Mouse (Mus musculus): ENCODE results near the gene Il12rb1. TPM values are rescaled to one million over a fixed set of nuclear protein-coding genes. Genes with fewer than 3 reads are reported as not detected.

The Il12rb1 gene
- polyA plus RNA-seq, 1 experiment from 2014 or later = 0.23 TPM

- no peaks in the 10 kb centered on the region for H3K36me3 ChIP-seq (ENCODE audit: control insufficient read depth, insufficient read depth, low read length)
- H3K27me3 ChIP-seq (ENCODE audit: control insufficient read depth, insufficient read depth, low read length) = peaks cover 29% of the 10 kb centered on the region
- no peak overlapping the region for H3K4me3 ChIP-seq (replicated peaks; ENCODE audit: low read length)
- H3K9me3 ChIP-seq (replicated peaks; ENCODE audit: control insufficient read depth, low read length) = no peaks in the 10 kb centered on the region
- peaks cover 18% of the 10 kb centered on the region for H3K4me1 ChIP-seq (ENCODE audit: control insufficient read depth, insufficient read depth, low read length)
- ATAC-seq (ENCODE audit: insufficient read depth, low FRiP score) = no peak
- H3K27ac ChIP-seq (ENCODE audit: low read length) = no peak overlapping the region
- H3K4me2 ChIP-seq (ENCODE audit: low read depth, low read length) = no peak overlapping the region
- no peak overlapping the region for H3K9ac ChIP-seq (ENCODE audit: low read length)
- WGBS = 56% methylated on average over 11 of the region's 11 CpGs
These were observed 5.3 kb upstream of the Il12rb1 start for GRCm38 (mm10) chr8:70802786-70803510.

GRCm38 (mm10) chr8:70803761-70804480 lies 4.3 kb upstream of the Il12rb1 start:
- ATAC-seq (ENCODE audit: insufficient read depth, low FRiP score) = 0 out of 2 replicates have a peak, but pooled peaks have one; percentile 6

GRCm38 (mm10) chr8:70804481-70805206 lies 3.6 kb upstream of the Il12rb1 start, which contains the start of gene Mast3:
TSS of gene Mast3 (minus strand) at chr8:70805054.
- Histone ChIP-seq H3K9ac (ENCODE audit: low read length) (peak within 1 kb of the TSS; percentile 66), H3K27ac (ENCODE audit: low read length) (no peak within 1 kb of the TSS; the same call in 1 of the 2 replicates), H3K27me3 (ENCODE audit: control insufficient read depth, insufficient read depth, low read length) (peaks cover 16% of the 10 kb centered on the region), H3K36me3 (ENCODE audit: control insufficient read depth, insufficient read depth, low read length) (no peaks in the 10 kb centered on the region), H3K4me3 (replicated peaks; ENCODE audit: low read length) (peak within 1 kb of the TSS; percentile 63), H3K4me2 (ENCODE audit: low read depth, low read length) (peak within 1 kb of the TSS; percentile 96), H3K9me3 (replicated peaks; ENCODE audit: control insufficient read depth, low read length) (no peaks in the 10 kb centered on the region), H3K4me1 (ENCODE audit: control insufficient read depth, insufficient read depth, low read length) (peaks cover 10% of the 10 kb centered on the region; the same call in 1 of the 2 replicates)
- WGBS = 1% methylated on average over 45 of the region's 45 CpGs
- peak; percentile 91 for ATAC-seq (ENCODE audit: insufficient read depth, low FRiP score)

More at GRCm38 (mm10) chr8:70803761-70804480, 4.3 kb upstream of the Il12rb1 start:
- 2% methylated on average over 47 of the region's 47 CpGs for WGBS
- no peaks in the 10 kb centered on the region for H3K9me3 ChIP-seq (replicated peaks; ENCODE audit: control insufficient read depth, low read length)
- peaks cover 22% of the 10 kb centered on the region for H3K27me3 ChIP-seq (ENCODE audit: control insufficient read depth, insufficient read depth, low read length)
- peak overlapping the region; percentile 96 for H3K4me2 ChIP-seq (ENCODE audit: low read depth, low read length)
- H3K4me1 ChIP-seq (ENCODE audit: control insufficient read depth, insufficient read depth, low read length) = peaks cover 10% of the 10 kb centered on the region; the same call in 1 of the 2 replicates
- peak overlapping the region; percentile 63 for H3K4me3 ChIP-seq (replicated peaks; ENCODE audit: low read length)
- no peak overlapping the region; the same call in 1 of the 2 replicates for H3K27ac ChIP-seq (ENCODE audit: low read length)
- H3K36me3 ChIP-seq (ENCODE audit: control insufficient read depth, insufficient read depth, low read length) = no peaks in the 10 kb centered on the region
- peak overlapping the region; percentile 66 for H3K9ac ChIP-seq (ENCODE audit: low read length)

- Histone ChIP-seq H3K4me3 (replicated peaks; ENCODE audit: low read length) (no peak overlapping the region), H3K36me3 (ENCODE audit: control insufficient read depth, insufficient read depth, low read length) (no peaks in the 10 kb centered on the region), H3K27ac (ENCODE audit: low read length) (no peak overlapping the region), H3K4me1 (ENCODE audit: control insufficient read depth, insufficient read depth, low read length) (peaks cover 10% of the 10 kb centered on the region; the same call in 1 of the 2 replicates), H3K9ac (ENCODE audit: low read length) (no peak overlapping the region), H3K4me2 (ENCODE audit: low read depth, low read length) (no peak overlapping the region), H3K27me3 (ENCODE audit: control insufficient read depth, insufficient read depth, low read length) (peaks cover 10% of the 10 kb centered on the region; the same call in 1 of the 2 replicates), H3K9me3 (replicated peaks; ENCODE audit: control insufficient read depth, low read length) (no peaks in the 10 kb centered on the region)
- no peak for ATAC-seq (ENCODE audit: insufficient read depth, low FRiP score)
- WGBS = 65% methylated on average over 4 of the region's 4 CpGs
These were observed 1.7 kb upstream of the Il12rb1 start for GRCm38 (mm10) chr8:70806541-70806940.

- H3K9me3 ChIP-seq (replicated peaks; ENCODE audit: control insufficient read depth, low read length) = no peaks in the 10 kb centered on the region
- 50% methylated on average over 1 of the region's 1 CpGs for WGBS
- no peak for ATAC-seq (ENCODE audit: insufficient read depth, low FRiP score)
These were observed 945 bp upstream of the Il12rb1 start for GRCm38 (mm10) chr8:70807304-70807703.

GRCm38 (mm10) chr8:70808955-70809701 lies 879 bp downstream of the Il12rb1 start:
- no peak overlapping the region for H3K27ac ChIP-seq (ENCODE audit: low read length)
- no peak overlapping the region for H3K4me3 ChIP-seq (replicated peaks; ENCODE audit: low read length)
- 75% methylated on average over 8 of the region's 8 CpGs for WGBS
- ATAC-seq (ENCODE audit: insufficient read depth, low FRiP score) = no peak
- no peaks in the 10 kb centered on the region for H3K9me3 ChIP-seq (replicated peaks; ENCODE audit: control insufficient read depth, low read length)
- H3K36me3 ChIP-seq (ENCODE audit: control insufficient read depth, insufficient read depth, low read length) = no peaks in the 10 kb centered on the region
- H3K4me1 ChIP-seq (ENCODE audit: control insufficient read depth, insufficient read depth, low read length) = peaks cover 5% of the 10 kb centered on the region; the same call in 1 of the 2 replicates
- H3K9ac ChIP-seq (ENCODE audit: low read length) = no peak overlapping the region
- H3K27me3 ChIP-seq (ENCODE audit: control insufficient read depth, insufficient read depth, low read length) = peaks cover 5% of the 10 kb centered on the region
- no peak overlapping the region for H3K4me2 ChIP-seq (ENCODE audit: low read depth, low read length)

More at GRCm38 (mm10) chr8:70807304-70807703, 945 bp upstream of the Il12rb1 start:
- Histone ChIP-seq H3K9ac (ENCODE audit: low read length) (no peak overlapping the region), H3K27me3 (ENCODE audit: control insufficient read depth, insufficient read depth, low read length) (peaks cover 9% of the 10 kb centered on the region; the same call in 1 of the 2 replicates), H3K36me3 (ENCODE audit: control insufficient read depth, insufficient read depth, low read length) (no peaks in the 10 kb centered on the region), H3K4me3 (replicated peaks; ENCODE audit: low read length) (no peak overlapping the region), H3K4me1 (ENCODE audit: control insufficient read depth, insufficient read depth, low read length) (peaks cover 10% of the 10 kb centered on the region; the same call in 1 of the 2 replicates), H3K4me2 (ENCODE audit: low read depth, low read length) (no peak overlapping the region), H3K27ac (ENCODE audit: low read length) (no peak overlapping the region)

GRCm38 (mm10) chr8:70810962-70811680 lies 2.9 kb downstream of the Il12rb1 start:
- Histone ChIP-seq H3K4me2 (ENCODE audit: low read depth, low read length) (no peak overlapping the region), H3K4me3 (replicated peaks; ENCODE audit: low read length) (no peak overlapping the region), H3K9ac (ENCODE audit: low read length) (no peak overlapping the region), H3K4me1 (ENCODE audit: control insufficient read depth, insufficient read depth, low read length) (no peaks in the 10 kb centered on the region), H3K9me3 (replicated peaks; ENCODE audit: control insufficient read depth, low read length) (no peaks in the 10 kb centered on the region), H3K27me3 (ENCODE audit: control insufficient read depth, insufficient read depth, low read length) (peaks cover 5% of the 10 kb centered on the region; the same call in 1 of the 2 replicates), H3K27ac (ENCODE audit: low read length) (no peak overlapping the region), H3K36me3 (ENCODE audit: control insufficient read depth, insufficient read depth, low read length) (no peaks in the 10 kb centered on the region)
- WGBS = 69% methylated on average over 20 of the region's 20 CpGs
- ATAC-seq (ENCODE audit: insufficient read depth, low FRiP score) = no peak

GRCm38 (mm10) chr8:70812055-70812454 lies 3.8 kb downstream of the Il12rb1 start:
- Histone ChIP-seq H3K36me3 (ENCODE audit: control insufficient read depth, insufficient read depth, low read length) (no peaks in the 10 kb centered on the region), H3K4me3 (replicated peaks; ENCODE audit: low read length) (no peak overlapping the region), H3K4me2 (ENCODE audit: low read depth, low read length) (no peak overlapping the region), H3K4me1 (ENCODE audit: control insufficient read depth, insufficient read depth, low read length) (peaks cover 6% of the 10 kb centered on the region; the same call in 1 of the 2 replicates), H3K9ac (ENCODE audit: low read length) (no peak overlapping the region), H3K9me3 (replicated peaks; ENCODE audit: control insufficient read depth, low read length) (no peaks in the 10 kb centered on the region), H3K27me3 (ENCODE audit: control insufficient read depth, insufficient read depth, low read length) (peaks cover 5% of the 10 kb centered on the region; the same call in 1 of the 2 replicates), H3K27ac (ENCODE audit: low read length) (no peak overlapping the region)
- 39% methylated on average over 4 of the region's 4 CpGs for WGBS
- ATAC-seq (ENCODE audit: insufficient read depth, low FRiP score) = no peak

Data from stomach, embryonic 16.5 days (tissue).